Mouse (Mus musculus) MEL (cell line): ENCODE results near the gene Ust. TPM values are rescaled to one million over a fixed set of nuclear protein-coding genes. Genes with fewer than 3 reads are reported as not detected.

Source experiments
- DNase-seq: peaks from one replicate; pipeline ENCODE4 v3.0.0; 2011; ENCODE audit warnings: low read depth, low spot score
- H3K27ac ChIP-seq: 2 replicates; pipeline ENCODE4 v1.5.1; 2012; ENCODE audit warnings: low read depth, mild to moderate bottlenecking, control low read depth, low read length, moderate library complexity; ENCODE audit not compliant: control insufficient read depth
- H3K27me3 ChIP-seq, 2 experiments: fragments of 150-350 bp in 1 of 2; sonication (generic) in 1 of 2; 2 replicates each; pipeline ENCODE4 v1.6.1; 2012; ENCODE audit warnings: low read length in 2 of 2, mild to moderate bottlenecking in 2 of 2, improper control_type of control experiment in 1 of 2, moderate library complexity in 1 of 2; ENCODE audit not compliant: insufficient read depth in 2 of 2, control insufficient read depth in 1 of 2
- H3K36me3 ChIP-seq, 2 experiments: 2 replicates each; pipeline ENCODE4 v1.6.1; 2012 to 2014; ENCODE audit warnings: low read length in 2 of 2, improper control_type of control experiment in 1 of 2, inconsistent platforms in 1 of 2, mild to moderate bottlenecking in 1 of 2; ENCODE audit not compliant: insufficient read depth in 2 of 2, control insufficient read depth in 1 of 2
- H3K4me1 ChIP-seq, 2 experiments: fragments of 150-350 bp in 1 of 2; sonication (generic) in 1 of 2; 2 replicates each; pipeline ENCODE4 v1.6.1; 2012; ENCODE audit warnings: low read length in 2 of 2, improper control_type of control experiment in 1 of 2, mild to moderate bottlenecking in 1 of 2; ENCODE audit not compliant: insufficient read depth in 2 of 2, control insufficient read depth in 1 of 2
- H3K4me3 ChIP-seq, 2 experiments: fragments of 150-350 bp in 1 of 2; sonication (generic) in 1 of 2; 2 replicates each; pipeline ENCODE4 v1.5.1; 2012; ENCODE audit warnings: low read depth in 2 of 2, low read length in 2 of 2, mild to moderate bottlenecking in 2 of 2, moderate library complexity in 2 of 2, control low read depth in 1 of 2, improper control_type of control experiment in 1 of 2; ENCODE audit not compliant: control insufficient read depth in 1 of 2, insufficient read depth in 1 of 2
- H3K79me2 ChIP-seq: 2 replicates; pipeline ENCODE4 v1.6.1; 2012; ENCODE audit warnings: mild to moderate bottlenecking, low read length, moderate library complexity; ENCODE audit not compliant: control insufficient read depth, poor library complexity, insufficient read depth
- H3K9ac ChIP-seq: 2 replicates; pipeline ENCODE4 v1.6.1; 2012; ENCODE audit warnings: low read depth, mild to moderate bottlenecking, control low read depth, low read length, moderate library complexity; ENCODE audit not compliant: control insufficient read depth, poor library complexity, severe bottlenecking
- H3K9me3 ChIP-seq: fragments of 150-350 bp; sonication (generic); replicated peaks from 2 replicates; pipeline ENCODE4 v1.6.1; 2012; ENCODE audit warnings: mild to moderate bottlenecking, low read length, improper control_type of control experiment, moderate library complexity; ENCODE audit not compliant: insufficient read depth
- BHLHE40 ChIP-seq: IDR thresholded peaks from 2 replicates; pipeline ENCODE4 v1.6.1; 2012; ENCODE audit warnings: low read depth, mild to moderate bottlenecking, inconsistent platforms, low read length, improper control_type of control experiment, borderline replicate concordance
- CHD1 ChIP-seq: IDR thresholded peaks from 2 replicates; pipeline ENCODE4 v1.6.1; 2012; ENCODE audit warnings: low read depth, mild to moderate bottlenecking, inconsistent platforms, low read length, improper control_type of control experiment
- CHD2 ChIP-seq: IDR thresholded peaks from 2 replicates; pipeline ENCODE4 v1.6.1; 2011; ENCODE audit warnings: low read length, improper control_type of control experiment
- CTCF ChIP-seq, 3 experiments: IDR thresholded peaks in 2 of 3; conservative IDR thresholded peaks in 1 of 3; 2 replicates each; pipeline ENCODE4 v1.5.1; 2011 to 2012; ENCODE audit warnings: low read length in 3 of 3, low read depth in 2 of 3, mild to moderate bottlenecking in 2 of 3, improper control_type of control experiment in 1 of 3, inconsistent platforms in 1 of 3, mixed read lengths in 1 of 3, moderate library complexity in 1 of 3; ENCODE audit not compliant: control insufficient read depth in 1 of 3, insufficient read depth in 1 of 3, poor library complexity in 1 of 3, severe bottlenecking in 1 of 3
- GATA1 ChIP-seq: IDR thresholded peaks from 2 replicates; pipeline ENCODE4 v1.6.1; 2011; ENCODE audit warnings: low read depth, low read length, improper control_type of control experiment
- JUND ChIP-seq: IDR thresholded peaks from 2 replicates; pipeline ENCODE4 v1.6.1; 2011; ENCODE audit warnings: low read depth, mild to moderate bottlenecking, improper control_type of control experiment, low read length
- KAT2A ChIP-seq: conservative IDR thresholded peaks from 2 replicates; pipeline ENCODE4 v1.6.1; 2012; ENCODE audit warnings: low read depth, low read length, improper control_type of control experiment, inconsistent platforms
- MAFK ChIP-seq: IDR thresholded peaks from 2 replicates; pipeline ENCODE4 v1.6.1; 2011; ENCODE audit warnings: low read depth, mild to moderate bottlenecking, low read length, improper control_type of control experiment, borderline replicate concordance
- MAX ChIP-seq: IDR thresholded peaks from 2 replicates; pipeline ENCODE4 v1.6.1; 2011; ENCODE audit warnings: low read length, improper control_type of control experiment
- MEF2A ChIP-seq: IDR thresholded peaks from 2 replicates; pipeline ENCODE4 v1.6.1; 2014; ENCODE audit warnings: low read depth, mild to moderate bottlenecking, inconsistent platforms, low read length, improper control_type of control experiment; ENCODE audit not compliant: poor library complexity, insufficient replicate concordance, severe bottlenecking; ENCODE audit errors: extremely low read depth
- MYB ChIP-seq: IDR thresholded peaks from 2 replicates; pipeline ENCODE4 v1.6.1; 2011; ENCODE audit warnings: mild to moderate bottlenecking, low read depth, low read length, improper control_type of control experiment
- POLR2AphosphoS2 ChIP-seq: IDR thresholded peaks from 2 replicates; pipeline ENCODE4 v1.6.1; 2011; ENCODE audit warnings: low read length, improper control_type of control experiment
- RAD21 ChIP-seq: IDR thresholded peaks from 2 replicates; pipeline ENCODE4 v1.6.1; 2011; ENCODE audit warnings: mild to moderate bottlenecking, low read depth, low read length, improper control_type of control experiment
- RCOR1 ChIP-seq: IDR thresholded peaks from 2 replicates; pipeline ENCODE4 v1.6.1; 2012; ENCODE audit warnings: low read depth, mild to moderate bottlenecking, inconsistent platforms, low read length, improper control_type of control experiment
- SIN3A ChIP-seq: IDR thresholded peaks from 2 replicates; pipeline ENCODE4 v1.6.1; 2012; ENCODE audit warnings: low read length, improper control_type of control experiment, inconsistent platforms
- SMC3 ChIP-seq: IDR thresholded peaks from 2 replicates; pipeline ENCODE4 v1.6.1; 2011; ENCODE audit warnings: low read depth, low read length, improper control_type of control experiment
- USF1 ChIP-seq: IDR thresholded peaks from 2 replicates; pipeline ENCODE4 v1.6.1; 2014; ENCODE audit warnings: low read depth, mild to moderate bottlenecking, inconsistent platforms, low read length, improper control_type of control experiment, moderate library complexity
- USF2 ChIP-seq, 2 experiments: IDR thresholded peaks; 2 replicates each; pipeline ENCODE4 v1.6.1; 2011 to 2012; ENCODE audit warnings: improper control_type of control experiment in 2 of 2, low read length in 2 of 2, borderline replicate concordance in 1 of 2, inconsistent platforms in 1 of 2, low read depth in 1 of 2, mild to moderate bottlenecking in 1 of 2; ENCODE audit not compliant: insufficient read depth in 1 of 2
- ZKSCAN1 ChIP-seq: IDR thresholded peaks from 2 replicates; pipeline ENCODE4 v1.6.1; 2012; ENCODE audit warnings: low read depth, mild to moderate bottlenecking, inconsistent platforms, low read length, improper control_type of control experiment, moderate library complexity
- ZNF384 ChIP-seq: IDR thresholded peaks from 2 replicates; pipeline ENCODE4 v1.6.1; 2012; ENCODE audit warnings: low read depth, mild to moderate bottlenecking, inconsistent platforms, low read length, improper control_type of control experiment
- polyA plus RNA-seq, 2 experiments: library from polyadenylated mRNA; stranded (reverse) in 1 of 2; unstranded in 1 of 2; fragments of >175 nt in 1 of 2; fragments of >200 nt in 1 of 2; gene quantifications; 2 replicates each; pipeline versions ENCODE4 v1.2.1 to v1.2.4; 2012; ENCODE audit warnings: low replicate concordance in 2 of 2, low read depth in 1 of 2; ENCODE audit not compliant: insufficient read length in 2 of 2, insufficient read depth in 1 of 2, missing spikeins in 1 of 2
- total RNA-seq: library from RNA; depleted of rRNA; stranded (reverse); fragments of 300-350 nt; gene quantifications from 2 replicates; pipeline ENCODE4 v1.2.3, GENCODE M21; 2012

Ust gene
- total and polyA plus RNA-seq, 3 experiments = not detected

DNA sequence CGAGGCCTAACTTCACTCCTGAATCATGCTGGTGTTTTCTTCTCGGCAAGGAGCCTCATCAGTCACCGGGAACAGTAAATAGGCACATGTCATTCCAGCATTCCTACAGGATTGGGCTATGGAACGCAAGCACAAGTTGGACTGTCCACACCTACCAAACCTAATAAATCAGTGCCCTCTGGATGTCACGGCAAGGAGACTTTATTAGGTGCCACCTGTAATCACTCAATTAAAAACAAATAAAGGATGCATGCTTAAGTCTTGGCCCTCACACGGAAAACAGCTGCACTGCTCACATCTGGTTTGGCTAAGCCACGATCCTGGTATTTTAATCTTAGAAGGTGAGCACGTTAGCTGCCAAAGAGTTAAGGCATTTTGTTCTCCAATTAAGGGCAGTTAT lies 294.6 kb downstream of the Ust start:
- H3K4me1 ChIP-seq = no peaks in the 10 kb centered on the region
- no peak overlapping the region for H3K4me3 ChIP-seq
- H3K27me3 ChIP-seq = no peaks in the 10 kb centered on the region
- H3K9ac ChIP-seq = no peak overlapping the region
- no peaks in the 10 kb centered on the region for H3K9me3 ChIP-seq
- no peak for TF ChIP-seq BHLHE40
- TF ChIP-seq CHD1 = no peak
- no peak for TF ChIP-seq RCOR1
- no peak for TF ChIP-seq GATA1
- no peak for TF ChIP-seq CTCF (IDR thresholded peaks at IDR 0.05 in 2 of 3, conservative IDR thresholded peaks at IDR 0.05 in 1 of 3; ENCODE audit: control insufficient read depth in 1 of 3, insufficient read depth in 1 of 3, low read depth in 2 of 3, low read length in 3 of 3, poor library complexity in 1 of 3, severe bottlenecking in 1 of 3)
- no peak for TF ChIP-seq MYB
- no peak for TF ChIP-seq KAT2A
- TF ChIP-seq ZNF384 = no peak
- TF ChIP-seq POLR2AphosphoS2 = no peak
- no peak for TF ChIP-seq MEF2A
- no peak for TF ChIP-seq ZKSCAN1
- TF ChIP-seq MAFK = no peak
- no peak for TF ChIP-seq JUND
- no peak for TF ChIP-seq CHD2
- no peak for TF ChIP-seq MAX
- no peak overlapping the region for H3K27ac ChIP-seq
- H3K36me3 ChIP-seq = no peaks in the 10 kb centered on the region
- no peak for DNase-seq
- H3K79me2 ChIP-seq = no peaks in the 10 kb centered on the region

DNA sequence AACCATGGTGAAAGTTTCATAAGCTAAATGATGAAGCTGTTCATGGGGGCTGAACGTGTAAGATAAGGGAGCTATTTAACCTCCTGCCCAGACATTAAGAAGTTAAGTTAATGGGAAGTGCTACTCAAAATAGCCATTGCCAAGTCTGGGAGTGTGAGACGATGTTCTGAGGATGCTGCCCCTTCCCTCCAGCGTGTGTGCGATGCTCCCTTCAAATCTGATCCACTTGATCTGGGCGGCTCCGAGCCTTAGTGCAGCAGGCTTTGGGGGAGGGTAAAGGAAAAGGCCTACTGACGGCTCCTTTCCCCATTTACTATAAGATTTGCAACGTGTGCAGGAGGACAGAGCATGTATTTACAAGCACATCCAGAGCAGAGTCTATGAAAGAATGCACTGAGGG lies 301.7 kb downstream of the Ust start:
- H3K9ac ChIP-seq = no peak overlapping the region

DNA sequence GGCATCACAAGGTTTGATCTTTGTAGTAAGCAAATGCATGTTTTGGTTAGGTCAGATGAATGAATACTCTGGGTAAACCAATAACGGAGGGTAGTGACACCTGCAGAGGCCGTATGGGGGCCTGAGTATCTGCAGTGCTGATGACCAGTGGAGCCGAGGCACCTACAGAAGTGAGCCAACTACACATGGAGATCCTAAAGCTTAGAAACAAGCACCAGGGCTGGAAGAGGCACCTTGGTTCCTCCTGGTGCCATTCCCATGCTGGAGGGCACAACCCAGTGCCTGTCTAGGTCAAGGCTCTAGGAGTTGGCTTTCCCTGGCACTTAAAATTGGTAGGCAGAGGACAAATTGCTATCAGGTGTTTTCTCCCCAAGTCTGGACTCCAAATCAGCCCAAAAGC lies 303.4 kb downstream of the Ust start:
- Histone ChIP-seq H3K4me3 (no peak overlapping the region), H3K27ac (no peak overlapping the region), H3K36me3 (no peaks in the 10 kb centered on the region), H3K4me1 (no peaks in the 10 kb centered on the region), H3K79me2 (no peaks in the 10 kb centered on the region), H3K9ac (no peak overlapping the region), H3K9me3 (no peaks in the 10 kb centered on the region), H3K27me3 (no peaks in the 10 kb centered on the region; a peak in 1 of 4 replicates)
- no peak for DNase-seq
- TF ChIP-seq SMC3 = no peak

More for the DNA sequence above, 301.7 kb downstream of the Ust start:
- no peaks in the 10 kb centered on the region for H3K9me3 ChIP-seq
- H3K4me3 ChIP-seq = no peak overlapping the region
- TF ChIP-seq USF2 (IDR thresholded peaks at IDR 0.05; ENCODE audit: borderline replicate concordance in 1 of 2, insufficient read depth in 1 of 2, low read depth in 1 of 2, low read length in 2 of 2) (no peak), SIN3A (no peak), USF1 (no peak), RAD21 (no peak)
- H3K4me1 ChIP-seq = no peaks in the 10 kb centered on the region
- no peaks in the 10 kb centered on the region for H3K36me3 ChIP-seq
- H3K27me3 ChIP-seq = no peaks in the 10 kb centered on the region; a peak in 1 of 4 replicates
- no peaks in the 10 kb centered on the region for H3K79me2 ChIP-seq
- H3K27ac ChIP-seq = no peak overlapping the region
- no peak for DNase-seq
